Mouse (Mus musculus): ENCODE measurements around the gene Fbxo34.

GRCm38 (mm10) chr14:47560714-47561113 lies 110.5 kb downstream of the Fbxo34 start:
- TF ChIP-seq CTCF (IDR thresholded peaks at IDR 0.05; ENCODE audit: control insufficient read depth, insufficient read depth, insufficient replicate concordance, low read depth, low read length) (no peak), POLR2A (IDR thresholded peaks at IDR 0.05; ENCODE audit: control insufficient read depth, low read depth, low read length) (no peak)
